In the genomic region with DNA sequence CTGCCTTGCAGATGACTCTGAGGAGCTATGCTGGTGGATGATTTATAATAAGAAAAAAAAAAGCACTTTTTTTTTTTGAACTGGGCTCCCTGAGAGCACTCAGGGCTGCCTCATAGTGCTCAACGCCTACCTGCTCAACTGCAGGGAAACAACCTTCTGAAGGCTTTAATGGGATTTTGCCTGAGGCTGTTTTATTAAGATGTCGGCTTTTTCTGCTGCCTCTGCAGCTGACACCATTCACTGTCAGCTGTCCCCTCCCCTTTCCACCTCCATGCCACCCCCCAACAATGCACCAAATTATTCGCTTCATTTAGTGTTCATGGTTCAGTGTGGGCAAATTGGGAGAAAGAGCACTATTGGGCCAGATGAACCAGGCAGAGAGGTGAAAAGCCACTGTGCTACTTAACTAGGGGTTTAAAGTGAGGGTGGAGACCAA, we compare ENCODE assay signal across 13 mouse cellular contexts.
DNase-seq lines count a peak whose midpoint lies in the region; ATAC-seq lines count a peak whose summit lies in the region.
"Had no signal": no experiment of that assay in that cellular context is flagged by ENCODE, and none has a peak within 500 bp of the region (broad histone marks: within the 10 kb centered on the region; RNA-seq: fewer than 3 reads in every experiment).

No protein-coding gene starts in this region.

- no peak overlapping the region for H3K4me3 ChIP-seq in embryonic facial prominence, embryonic 11.5 days (ENCODE audit: low read depth, low read length)
- no peak overlapping the region for H3K4me3 ChIP-seq in hindbrain, embryonic 13.5 days
- no peak overlapping the region for H3K4me3 ChIP-seq in midbrain, embryonic 16.5 days (ENCODE audit: low read depth, low read length)
- H3K4me3 ChIP-seq: limb, embryonic 12.5 days had no signal

- WGBS in embryonic facial prominence, embryonic 11.5 days = 27% methylated on average over 3 of the region's 3 CpGs
- 15% methylated on average over 3 of the region's 3 CpGs for WGBS in hindbrain, embryonic 13.5 days
- 16% methylated on average over 3 of the region's 3 CpGs for WGBS in midbrain, embryonic 16.5 days

- H3K9ac ChIP-seq in embryonic facial prominence, embryonic 11.5 days (replicated peaks; ENCODE audit: low read length) = no peak overlapping the region
- 0 out of 2 replicates have a peak overlapping the region, but pooled peaks have one; percentile 44 for H3K9ac ChIP-seq in hindbrain, embryonic 13.5 days
- H3K9ac ChIP-seq in midbrain, embryonic 16.5 days (ENCODE audit: low read depth, low read length) = no peak overlapping the region
- H3K9ac ChIP-seq: limb, embryonic 12.5 days; lung, embryonic 14.5 days had no signal

- ATAC-seq in embryonic facial prominence, embryonic 11.5 days (replicated peaks; ENCODE audit: insufficient number of reproducible peaks, low FRiP score, low TSS enrichment, low read depth) = peak; percentile 78; the same call in 1 of the 2 replicates
- ATAC-seq in hindbrain, embryonic 13.5 days (ENCODE audit: low FRiP score) = peak; percentile 89
- peak; percentile 85 for ATAC-seq in midbrain, embryonic 16.5 days
- no peak for ATAC-seq in activated CD4-positive, CD25-positive, alpha-beta regulatory T cell, adult 4 months

- no peaks in the 10 kb centered on the region for H3K4me1 ChIP-seq in embryonic facial prominence, embryonic 11.5 days (ENCODE audit: control insufficient read depth, insufficient read depth, low read length)
- peaks cover 10% of the 10 kb centered on the region for H3K4me1 ChIP-seq in hindbrain, embryonic 13.5 days (replicated peaks)
- no peaks in the 10 kb centered on the region; the same call in 1 of the 2 replicates for H3K4me1 ChIP-seq in midbrain, embryonic 16.5 days (ENCODE audit: control insufficient read depth, insufficient read depth, low read length)
- H3K4me1 ChIP-seq: limb, embryonic 12.5 days had no signal

- no peak overlapping the region for H3K4me2 ChIP-seq in embryonic facial prominence, embryonic 11.5 days (ENCODE audit: low read depth, low read length)
- no peak overlapping the region for H3K4me2 ChIP-seq in hindbrain, embryonic 13.5 days
- no peak overlapping the region for H3K4me2 ChIP-seq in midbrain, embryonic 16.5 days (ENCODE audit: low read length)
- H3K4me2 ChIP-seq: limb, embryonic 12.5 days; lung, embryonic 14.5 days had no signal

- no peak overlapping the region for H3K27ac ChIP-seq in embryonic facial prominence, embryonic 11.5 days (replicated peaks; ENCODE audit: low read depth, low read length)
- peak overlapping the region; percentile 66 for H3K27ac ChIP-seq in hindbrain, embryonic 13.5 days
- peak overlapping the region; percentile 70 for H3K27ac ChIP-seq in midbrain, embryonic 16.5 days (ENCODE audit: low read length)
- H3K27ac ChIP-seq: limb, embryonic 12.5 days had no signal

- no peaks in the 10 kb centered on the region for H3K27me3 ChIP-seq in embryonic facial prominence, embryonic 11.5 days (ENCODE audit: control insufficient read depth, insufficient read depth, low read length)
- no peaks in the 10 kb centered on the region for H3K27me3 ChIP-seq in hindbrain, embryonic 13.5 days
- H3K27me3 ChIP-seq in midbrain, embryonic 16.5 days (ENCODE audit: control insufficient read depth, insufficient read depth, low read depth, low read length) = no peaks in the 10 kb centered on the region
- H3K27me3 ChIP-seq: limb, embryonic 12.5 days had no signal

- no peaks in the 10 kb centered on the region for H3K9me3 ChIP-seq in embryonic facial prominence, embryonic 11.5 days (replicated peaks; ENCODE audit: control insufficient read depth, low read length)
- H3K9me3 ChIP-seq in hindbrain, embryonic 13.5 days = no peaks in the 10 kb centered on the region
- no peaks in the 10 kb centered on the region for H3K9me3 ChIP-seq in midbrain, embryonic 16.5 days (replicated peaks; ENCODE audit: control insufficient read depth, low read length, poor library complexity, severe bottlenecking)
- H3K9me3 ChIP-seq: limb, embryonic 12.5 days had no signal

- DNase-seq in Muller cell, postnatal 12 days (ENCODE audit: inconsistent ontology term) = peak; percentile 32
- DNase-seq in embryonic facial prominence, embryonic 11.5 days (ENCODE audit: low spot score) = peak; percentile 21
- no peak for DNase-seq in spleen, adult 18-20 months
- no peak for DNase-seq in lung, postnatal 36 days
- DNase-seq in layer of hippocampus, postnatal 10 days (ENCODE audit: low spot score in 2 of 2) = no peak
- DNase-seq: cerebellum, postnatal 14 days; heart, postnatal 14 days; kidney, adult 2 months; lung, embryonic 14.5 days had no signal

- no peaks in the 10 kb centered on the region for H3K36me3 ChIP-seq in embryonic facial prominence, embryonic 11.5 days (replicated peaks; ENCODE audit: control insufficient read depth, insufficient read depth, low read depth, low read length)
- no peaks in the 10 kb centered on the region for H3K36me3 ChIP-seq in hindbrain, embryonic 13.5 days
- no peaks in the 10 kb centered on the region for H3K36me3 ChIP-seq in midbrain, embryonic 16.5 days (ENCODE audit: control insufficient read depth, insufficient read depth, low read length)
- H3K36me3 ChIP-seq: limb, embryonic 12.5 days had no signal

Comparison
In these comparisons a context has a peak if more than half of its experiments do, and no peak if none do; other contexts are left out.
1. DNase-seq: peak in Muller cell, postnatal 12 days (single experiment) and embryonic facial prominence, embryonic 11.5 days (single experiment); none in spleen, adult 18-20 months (0 of 2), lung, postnatal 36 days (single experiment) and layer of hippocampus, postnatal 10 days (0 of 2).